14 mouse cellular contexts compared by ENCODE assay signal in the genomic region with DNA sequence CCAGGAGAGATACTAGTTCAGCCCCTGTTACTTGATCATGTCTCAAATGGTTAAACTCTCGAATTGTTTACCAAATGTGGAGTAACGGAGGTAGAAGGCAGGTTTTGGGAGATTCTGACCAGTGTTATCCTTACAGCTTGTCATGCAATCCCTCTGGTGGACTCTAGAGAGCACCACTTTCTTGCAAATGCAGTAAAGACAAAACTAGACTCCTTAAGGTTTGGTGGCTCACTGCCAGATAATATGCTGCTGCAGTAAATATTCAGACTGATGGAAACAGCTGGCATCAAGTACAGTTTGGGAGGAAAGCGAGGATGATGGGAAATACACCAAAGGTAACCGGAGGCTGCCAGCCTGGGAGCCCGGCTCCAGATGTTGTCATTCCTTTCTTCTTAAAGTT.
A peak's percentile ranks its signal among the peaks of the same experiment; 100 is the strongest.
DNase-seq lines count a peak whose midpoint lies in the region; ATAC-seq and TF ChIP-seq lines count a peak whose summit lies in the region.
"Had no signal": no experiment of that assay in that cellular context is flagged by ENCODE, and none has a peak within 500 bp of the region (broad histone marks: within the 10 kb centered on the region; RNA-seq: fewer than 3 reads in every experiment).

No protein-coding gene starts in this region.

- H3K27me3 ChIP-seq in embryonic facial prominence, embryonic 11.5 days (ENCODE audit: control insufficient read depth, insufficient read depth, low read length), result no peaks in the 10 kb centered on the region
- H3K27me3 ChIP-seq in embryonic facial prominence, embryonic 10.5 days (replicated peaks; ENCODE audit: low read depth, poor library complexity, severe bottlenecking), result no peaks in the 10 kb centered on the region
- H3K27me3 ChIP-seq: forebrain, embryonic 15.5 days; heart, embryonic 15.5 days; liver, embryonic 13.5 days had no signal

- DNase-seq in embryonic facial prominence, embryonic 11.5 days (ENCODE audit: low spot score), result peak; percentile 14
- DNase-seq in embryonic facial prominence, embryonic 10.5 days (ENCODE audit: low spot score), result no peak
- DNase-seq in left cerebral cortex, adult 2 months (ENCODE audit: extremely low spot score in 1 of 2, low spot score in 2 of 2), result no peak
- no peak for DNase-seq in left cerebral cortex, adult 11 months (ENCODE audit: low spot score)
- peak; percentile 21 to 28 for DNase-seq in right cerebral cortex, postnatal 10 days (ENCODE audit: low spot score in 2 of 2)
- no peak for DNase-seq in right cerebral cortex, postnatal 25 days
- DNase-seq: adrenal gland, adult 2 months; liver, embryonic 13.5 days; thymus, postnatal 14 days had no signal

- no peak overlapping the region for H3K9ac ChIP-seq in embryonic facial prominence, embryonic 11.5 days (replicated peaks; ENCODE audit: low read length)
- H3K9ac ChIP-seq: forebrain, embryonic 15.5 days; heart, embryonic 15.5 days; liver, embryonic 13.5 days had no signal

- H3K27ac ChIP-seq in embryonic facial prominence, embryonic 11.5 days (replicated peaks; ENCODE audit: low read depth, low read length), result no peak overlapping the region
- no peak overlapping the region for H3K27ac ChIP-seq in embryonic facial prominence, embryonic 10.5 days (replicated peaks)
- H3K27ac ChIP-seq in left cerebral cortex, adult 2 months, result no peak overlapping the region
- H3K27ac ChIP-seq: forebrain, embryonic 15.5 days; heart, embryonic 15.5 days; liver, embryonic 13.5 days had no signal

- H3K4me1 ChIP-seq in embryonic facial prominence, embryonic 11.5 days (ENCODE audit: control insufficient read depth, insufficient read depth, low read length), result no peaks in the 10 kb centered on the region
- no peaks in the 10 kb centered on the region for H3K4me1 ChIP-seq in embryonic facial prominence, embryonic 10.5 days
- H3K4me1 ChIP-seq: forebrain, embryonic 15.5 days; heart, embryonic 15.5 days; liver, embryonic 13.5 days had no signal

- H3K9me3 ChIP-seq in embryonic facial prominence, embryonic 11.5 days (replicated peaks; ENCODE audit: control insufficient read depth, low read length), result no peaks in the 10 kb centered on the region
- no peaks in the 10 kb centered on the region for H3K9me3 ChIP-seq in embryonic facial prominence, embryonic 10.5 days
- H3K9me3 ChIP-seq: forebrain, embryonic 15.5 days; heart, embryonic 15.5 days; liver, embryonic 13.5 days had no signal

- intact Hi-C loops in left cerebral cortex, adult 2 months (cut with DNase I), result loop anchor here (5.0 kb wide), 1 partner anchor 667 kb away; no protein-coding TSS in a partner anchor

- ATAC-seq in embryonic facial prominence, embryonic 11.5 days (replicated peaks; ENCODE audit: insufficient number of reproducible peaks, low FRiP score, low TSS enrichment, low read depth), result no peak
- no peak for ATAC-seq in erythroid progenitor cell, adult 5-6 weeks (replicated peaks; ENCODE audit: low FRiP score, poor library complexity, severe bottlenecking)
- no peak for ATAC-seq in megakaryocyte-erythroid progenitor cell, adult 5-6 weeks (replicated peaks; ENCODE audit: low FRiP score, low TSS enrichment, poor library complexity, severe bottlenecking)
- ATAC-seq: forebrain, embryonic 15.5 days; inflammation-experienced regulatory T-cells, adult 6 months had no signal

- TF ChIP-seq CTCF in left cerebral cortex, adult 2 months (IDR thresholded peaks at IDR 0.05), result peak; percentile 37

- H3K36me3 ChIP-seq in embryonic facial prominence, embryonic 11.5 days (replicated peaks; ENCODE audit: control insufficient read depth, insufficient read depth, low read depth, low read length), result no peaks in the 10 kb centered on the region
- H3K36me3 ChIP-seq in embryonic facial prominence, embryonic 10.5 days (replicated peaks), result no peaks in the 10 kb centered on the region
- H3K36me3 ChIP-seq: forebrain, embryonic 15.5 days; heart, embryonic 15.5 days; liver, embryonic 13.5 days had no signal

- no peak overlapping the region for H3K4me3 ChIP-seq in embryonic facial prominence, embryonic 11.5 days (ENCODE audit: low read depth, low read length)
- H3K4me3 ChIP-seq in embryonic facial prominence, embryonic 10.5 days, result no peak overlapping the region
- H3K4me3 ChIP-seq in left cerebral cortex, adult 2 months, result no peak overlapping the region
- H3K4me3 ChIP-seq: forebrain, embryonic 15.5 days; heart, embryonic 15.5 days; liver, embryonic 13.5 days had no signal

- no peak overlapping the region for H3K4me2 ChIP-seq in embryonic facial prominence, embryonic 11.5 days (ENCODE audit: low read depth, low read length)
- H3K4me2 ChIP-seq: forebrain, embryonic 15.5 days; heart, embryonic 15.5 days; liver, embryonic 13.5 days had no signal

- 53% methylated on average over 5 of the region's 5 CpGs for WGBS in embryonic facial prominence, embryonic 11.5 days
- WGBS in embryonic facial prominence, embryonic 10.5 days, result 57% methylated on average over 5 of the region's 5 CpGs

Comparison
In these comparisons a context has a peak if more than half of its experiments do, and no peak if none do; other contexts are left out.
1. DNase-seq: peak in embryonic facial prominence, embryonic 11.5 days (single experiment) and right cerebral cortex, postnatal 10 days (2 of 2); none in embryonic facial prominence, embryonic 10.5 days (single experiment), left cerebral cortex, adult 2 months (0 of 2), left cerebral cortex, adult 11 months (single experiment) and right cerebral cortex, postnatal 25 days (single experiment).